In the genomic region with DNA sequence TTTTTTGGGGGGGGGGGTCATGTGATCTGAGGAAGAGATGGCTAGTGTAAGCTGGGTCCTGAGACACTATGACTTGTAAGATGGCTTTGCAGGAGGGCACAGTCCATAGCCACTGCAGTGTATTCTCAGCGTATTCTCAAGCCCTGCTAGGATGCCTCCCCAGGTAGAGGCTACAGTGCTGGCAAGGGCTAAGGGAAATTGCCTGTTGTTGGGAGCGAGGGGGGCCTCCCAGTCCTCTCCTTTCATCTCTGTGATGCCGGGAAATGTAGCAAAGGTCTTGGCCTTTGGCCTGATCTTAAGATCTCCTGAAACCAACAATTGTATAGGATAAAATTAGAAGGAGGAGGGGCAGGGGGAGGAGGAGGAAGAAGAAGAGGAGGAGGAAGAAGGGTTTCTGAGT, we compare ENCODE assay signal across 11 mouse cellular contexts.
"Had no signal": no experiment of that assay in that cellular context is flagged by ENCODE, and none has a peak within 500 bp of the region (broad histone marks: within the 10 kb centered on the region; RNA-seq: fewer than 3 reads in every experiment).

No protein-coding gene starts in this region.

- DNase-seq: kidney, postnatal 36 days; lung, adult 18-20 months; retina, postnatal 1 day; right cerebral cortex, postnatal 4 days; spleen, adult 18-20 months; thymus, adult 18-20 months; thymus, postnatal 14 days had no signal

- H3K9me3 ChIP-seq: limb, embryonic 15.5 days; midbrain, embryonic 12.5 days; neural tube, embryonic 13.5 days had no signal

- H3K4me3 ChIP-seq: limb, embryonic 15.5 days; midbrain, embryonic 12.5 days; neural tube, embryonic 13.5 days had no signal

- H3K4me1 ChIP-seq: midbrain, embryonic 12.5 days; neural tube, embryonic 13.5 days had no signal

- H3K27me3 ChIP-seq: limb, embryonic 15.5 days; midbrain, embryonic 12.5 days; neural tube, embryonic 13.5 days had no signal

- H3K27ac ChIP-seq: limb, embryonic 15.5 days; liver, embryonic 14.5 days; midbrain, embryonic 12.5 days; neural tube, embryonic 13.5 days had no signal

- H3K36me3 ChIP-seq: limb, embryonic 15.5 days; midbrain, embryonic 12.5 days; neural tube, embryonic 13.5 days had no signal
